Mouse (Mus musculus): ENCODE data around the gene Slc24a1. TPM values are rescaled to one million over a fixed set of nuclear protein-coding genes. Genes with fewer than 3 reads are reported as not detected.

Slc24a1 gene
- polyA plus RNA-seq, 1 experiment from 2014 or later = 0.04 TPM

DNA sequence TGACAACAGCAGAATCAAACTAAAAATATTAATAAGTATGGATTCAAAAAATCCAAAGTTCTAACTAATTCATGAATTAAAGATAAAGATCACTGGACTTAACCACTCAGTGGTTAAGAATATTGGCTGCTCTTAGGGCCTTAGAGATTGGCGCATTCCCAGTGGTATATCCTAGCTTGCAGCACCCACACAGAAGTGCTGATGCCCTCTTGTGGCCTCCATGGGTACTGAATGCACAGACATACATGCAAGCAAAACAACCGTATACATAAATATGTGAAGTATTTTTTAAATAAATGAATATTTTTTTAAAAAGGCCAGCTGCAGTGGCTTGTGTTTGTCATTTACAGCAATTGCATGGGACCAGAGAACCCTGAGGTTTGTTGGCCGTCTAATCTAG, 48.0 kb downstream of the Slc24a1 start:
- H3K9me3 ChIP-seq (ENCODE audit: low read length) = no peaks in the 10 kb centered on the region
- TF ChIP-seq EP300 (IDR thresholded peaks at IDR 0.05) = no peak
- peak; percentile 90 for TF ChIP-seq CTCF (IDR thresholded peaks at IDR 0.05)
- H3K4me1 ChIP-seq (ENCODE audit: insufficient read depth, low read depth, low read length) = no peaks in the 10 kb centered on the region
- WGBS = 47% methylated on average over 3 of the region's 3 CpGs
- no peak overlapping the region for H3K27ac ChIP-seq (ENCODE audit: low read length)
- no peak overlapping the region for H3K4me3 ChIP-seq (ENCODE audit: low read depth, low read length)
- DNase-seq (ENCODE audit: low spot score) (peak; percentile 89), ATAC-seq (peak; percentile 47; the same call in 1 of the 2 replicates)
- no peaks in the 10 kb centered on the region for H3K27me3 ChIP-seq (replicated peaks; ENCODE audit: insufficient read depth, low read length)
- no peak overlapping the region for H3K4me2 ChIP-seq (replicated peaks; ENCODE audit: low read depth, low read length)
- H3K9ac ChIP-seq (replicated peaks; ENCODE audit: low read depth) = no peak overlapping the region
- H3K36me3 ChIP-seq (ENCODE audit: insufficient read depth, low read length) = peaks cover 6% of the 10 kb centered on the region; the same call in 1 of the 2 replicates

GRCm38 (mm10) chr9:64902866-64903265, 48.5 kb downstream of the Slc24a1 start:
- no peak overlapping the region for H3K4me2 ChIP-seq (replicated peaks; ENCODE audit: low read depth, low read length)
- ATAC-seq (no peak), DNase-seq (ENCODE audit: low spot score) (no peak)
- peaks cover 6% of the 10 kb centered on the region; the same call in 1 of the 2 replicates for H3K36me3 ChIP-seq (ENCODE audit: insufficient read depth, low read length)
- H3K27me3 ChIP-seq (replicated peaks; ENCODE audit: insufficient read depth, low read length) = no peaks in the 10 kb centered on the region
- H3K9me3 ChIP-seq (ENCODE audit: low read length) = no peaks in the 10 kb centered on the region
- no peak overlapping the region for H3K9ac ChIP-seq (replicated peaks; ENCODE audit: low read depth)
- no peak overlapping the region for H3K4me3 ChIP-seq (ENCODE audit: low read depth, low read length)
- H3K4me1 ChIP-seq (ENCODE audit: insufficient read depth, low read depth, low read length) = no peaks in the 10 kb centered on the region
- no peak overlapping the region for H3K27ac ChIP-seq (ENCODE audit: low read length)
- TF ChIP-seq CTCF (IDR thresholded peaks at IDR 0.05) (no peak), EP300 (IDR thresholded peaks at IDR 0.05) (no peak)
- 41% methylated on average over 4 of the region's 4 CpGs for WGBS

- no peak overlapping the region for H3K4me2 ChIP-seq (replicated peaks; ENCODE audit: low read depth, low read length)
- WGBS = 84% methylated on average over 10 of the region's 10 CpGs
- no peak for ATAC-seq
These were observed 54.8 kb downstream of the Slc24a1 start for GRCm38 (mm10) chr9:64896605-64897004.

GRCm38 (mm10) chr9:64886008-64886407, 65.4 kb downstream of the Slc24a1 start:
- Histone ChIP-seq H3K9ac (replicated peaks; ENCODE audit: low read depth) (no peak overlapping the region), H3K36me3 (ENCODE audit: insufficient read depth, low read length) (no peaks in the 10 kb centered on the region), H3K27me3 (replicated peaks; ENCODE audit: insufficient read depth, low read length) (no peaks in the 10 kb centered on the region), H3K27ac (ENCODE audit: low read length) (no peak overlapping the region), H3K4me2 (replicated peaks; ENCODE audit: low read depth, low read length) (no peak overlapping the region), H3K4me1 (ENCODE audit: insufficient read depth, low read depth, low read length) (no peaks in the 10 kb centered on the region), H3K4me3 (ENCODE audit: low read depth, low read length) (no peak overlapping the region), H3K9me3 (ENCODE audit: low read length) (no peaks in the 10 kb centered on the region)
- ATAC-seq (no peak), DNase-seq (ENCODE audit: low spot score) (no peak)
- no peak for TF ChIP-seq EP300 (IDR thresholded peaks at IDR 0.05)
- TF ChIP-seq CTCF (IDR thresholded peaks at IDR 0.05) = no peak
- 81% methylated on average over 5 of the region's 5 CpGs for WGBS

More at GRCm38 (mm10) chr9:64896605-64897004, 54.8 kb downstream of the Slc24a1 start:
- no peak overlapping the region for H3K27ac ChIP-seq (ENCODE audit: low read length)
- TF ChIP-seq EP300 (IDR thresholded peaks at IDR 0.05) = no peak
- no peak for TF ChIP-seq CTCF (IDR thresholded peaks at IDR 0.05)
- H3K27me3 ChIP-seq (replicated peaks; ENCODE audit: insufficient read depth, low read length) = no peaks in the 10 kb centered on the region
- H3K36me3 ChIP-seq (ENCODE audit: insufficient read depth, low read length) = peaks cover 6% of the 10 kb centered on the region; the same call in 1 of the 2 replicates
- H3K4me3 ChIP-seq (ENCODE audit: low read depth, low read length) = no peak overlapping the region
- H3K9me3 ChIP-seq (ENCODE audit: low read length) = no peaks in the 10 kb centered on the region
- H3K4me1 ChIP-seq (ENCODE audit: insufficient read depth, low read depth, low read length) = no peaks in the 10 kb centered on the region
- no peak overlapping the region for H3K9ac ChIP-seq (replicated peaks; ENCODE audit: low read depth)
- no peak for DNase-seq (ENCODE audit: low spot score)

Small RNA genes lying within 50 kb of the gene (microRNA-seq; reads per million reads assigned to microRNA genes)
- not detected for gene Gm25640

Other genes with a start within 250 kb of the Slc24a1 start
- gene Rab11a, start 213.8 kb downstream of the Slc24a1 start, polyA plus RNA-seq (2015; fragmentation: Nextera tagmentation; extraction: Ambion mirVana) = 608 and 674 TPM in 2 replicates
- 6.3 and 7.1 TPM in 2 replicates for gene Dennd4a, start 140.3 kb downstream of the Slc24a1 start, polyA plus RNA-seq (2015; fragmentation: Nextera tagmentation; extraction: Ambion mirVana)
- 25.5 and 25.6 TPM in 2 replicates for gene Ints14, start 9.3 kb upstream of the Slc24a1 start, polyA plus RNA-seq (2015; fragmentation: Nextera tagmentation; extraction: Ambion mirVana)
- gene Hacd3, start 70.1 kb upstream of the Slc24a1 start, polyA plus RNA-seq (2015; fragmentation: Nextera tagmentation; extraction: Ambion mirVana) = 88.4 and 100 TPM in 2 replicates
- 17.2 and 20.1 TPM in 2 replicates for gene Dpp8, start 80.8 kb upstream of the Slc24a1 start, polyA plus RNA-seq (2015; fragmentation: Nextera tagmentation; extraction: Ambion mirVana)
- 1.7 and 1.8 TPM in 2 replicates for gene Igdcc4, start 149.9 kb upstream of the Slc24a1 start, polyA plus RNA-seq (2015; fragmentation: Nextera tagmentation; extraction: Ambion mirVana)
- gene Igdcc3, start 189.6 kb upstream of the Slc24a1 start, polyA plus RNA-seq (2015; fragmentation: Nextera tagmentation; extraction: Ambion mirVana) = 0.33 and 0.67 TPM in 2 replicates
- 5.3 and 5.4 TPM in 2 replicates for gene Parp16, start 243.7 kb upstream of the Slc24a1 start, polyA plus RNA-seq (2015; fragmentation: Nextera tagmentation; extraction: Ambion mirVana)

All from lung, postnatal 0 days (tissue).